ENCODE assay signal across 13 mouse cellular contexts in the genomic region with DNA sequence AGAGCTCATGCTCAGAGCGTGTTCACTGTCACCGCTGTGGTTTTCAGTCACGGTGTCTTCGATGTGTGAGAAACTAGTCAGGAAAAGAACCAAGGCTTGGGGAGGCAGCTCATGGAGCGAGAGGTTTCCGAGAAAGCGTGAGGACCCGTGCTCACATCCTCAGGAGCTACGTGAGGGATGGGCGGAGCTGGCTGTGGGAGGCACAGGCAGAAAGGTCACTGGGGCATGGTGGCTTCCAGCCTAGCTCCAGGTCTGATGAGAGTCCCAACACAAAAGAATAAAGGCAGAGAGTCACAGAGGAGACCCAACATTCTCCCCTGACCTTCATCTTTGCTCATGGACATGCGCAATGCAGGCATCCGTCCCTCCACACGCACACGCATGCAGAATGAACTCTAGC.
"Had no signal": no experiment of that assay in that cellular context is flagged by ENCODE, and none has a peak within 500 bp of the region (broad histone marks: within the 10 kb centered on the region; RNA-seq: fewer than 3 reads in every experiment).

No protein-coding gene starts in this region.

- H3K27ac ChIP-seq: limb, embryonic 15.5 days; liver, embryonic 12.5 days; macrophage; midbrain, embryonic 12.5 days; stomach, postnatal 0 days had no signal

- H3K9me3 ChIP-seq: limb, embryonic 15.5 days; liver, embryonic 12.5 days; midbrain, embryonic 12.5 days had no signal

- H3K27me3 ChIP-seq: limb, embryonic 15.5 days; liver, embryonic 12.5 days; midbrain, embryonic 12.5 days had no signal

- H3K4me2 ChIP-seq: limb, embryonic 15.5 days; liver, embryonic 12.5 days; lung, embryonic 14.5 days; midbrain, embryonic 12.5 days had no signal

- H3K9ac ChIP-seq: limb, embryonic 15.5 days; liver, embryonic 12.5 days; lung, embryonic 14.5 days; midbrain, embryonic 12.5 days had no signal

- DNase-seq: layer of hippocampus, postnatal 36 days; lung, embryonic 14.5 days; lung, postnatal 10 days; right cerebral cortex, adult 18-20 months; right cerebral cortex, postnatal 25 days; thymus, postnatal 4 days had no signal

- H3K4me3 ChIP-seq: limb, embryonic 15.5 days; liver, embryonic 12.5 days; midbrain, embryonic 12.5 days had no signal

- ATAC-seq: inflammation-experienced regulatory T-cells, adult 6 months; intestine, postnatal 0 days; liver, embryonic 12.5 days had no signal
